Comparison of ENCODE assay signal across 10 mouse cellular contexts in the genomic region with DNA sequence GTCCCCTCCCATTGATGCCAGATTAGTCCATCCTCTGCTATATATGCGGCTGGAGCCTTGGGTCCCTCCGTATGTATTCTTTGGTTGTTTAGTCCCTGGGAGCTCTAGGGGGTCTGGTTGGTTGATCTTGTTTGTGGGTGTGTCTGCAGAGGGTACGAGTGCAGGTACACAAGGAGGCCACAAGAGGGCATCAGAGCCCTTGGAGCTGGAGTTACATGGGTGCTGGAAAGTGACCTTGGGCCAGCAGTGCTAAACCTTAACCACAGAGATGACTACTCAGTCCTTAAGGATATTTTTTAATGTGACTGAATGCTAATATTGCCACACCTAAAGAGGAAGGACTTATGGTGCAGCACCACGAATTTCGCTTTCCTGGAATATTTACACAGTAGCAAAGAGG. TPM values are rescaled to one million over a fixed set of nuclear protein-coding genes. Genes with fewer than 3 reads are reported as not detected.
DNase-seq lines count a peak whose midpoint lies in the region; ATAC-seq and TF ChIP-seq lines count a peak whose summit lies in the region.
"Had no signal": no experiment of that assay in that cellular context is flagged by ENCODE, and none has a peak within 500 bp of the region (broad histone marks: within the 10 kb centered on the region; RNA-seq: fewer than 3 reads in every experiment).

No protein-coding gene starts in this region.

- H3K27ac ChIP-seq in kidney, adult 2 months (ENCODE audit: insufficient read depth, low read depth, low read length) = no peak overlapping the region

- TF ChIP-seq POLR2A in kidney, adult 2 months (IDR thresholded peaks at IDR 0.05; ENCODE audit: low read depth, low read length) = no peak

- 73% methylated on average over 5 of the region's 5 CpGs for WGBS in kidney, adult 2 months

- peak; percentile 81 for ATAC-seq in megakaryocyte, adult 5-6 weeks (ENCODE audit: poor library complexity, severe bottlenecking)

- H3K4me3 ChIP-seq in kidney, adult 2 months (ENCODE audit: insufficient read depth, low read depth, low read length) = no peak overlapping the region

- no peaks in the 10 kb centered on the region for H3K4me1 ChIP-seq in kidney, adult 2 months (ENCODE audit: control insufficient read depth, insufficient read depth, low read length)

- H3K27me3 ChIP-seq in kidney, adult 2 months (replicated peaks; ENCODE audit: control insufficient read depth, insufficient read depth, low read length) = no peaks in the 10 kb centered on the region

- H3K36me3 ChIP-seq in kidney, adult 2 months (ENCODE audit: control insufficient read depth, insufficient read depth, low read length) = peaks cover 8% of the 10 kb centered on the region

- DNase-seq in kidney, adult 2 months = peak; percentile 42
- no peak for DNase-seq in kidney, adult 11 months
- peak; percentile 82 for DNase-seq in ES-CJ7 (ENCODE audit: low read depth, low spot score)
- DNase-seq in c-Kit-positive CD71-positive TER-119-positive erythroid progenitor cells, embryonic 14.5 days (ENCODE audit: low spot score) = peak; percentile 23
- DNase-seq in ovary, postnatal 10 days (ENCODE audit: low spot score) = no peak
- no peak for DNase-seq in urinary bladder, adult 2 months (ENCODE audit: low spot score)
- no peak for DNase-seq in urinary bladder, postnatal 4 days (ENCODE audit: low spot score in 2 of 2)
- DNase-seq: left cerebral cortex, postnatal 4 days had no signal

- peak; percentile 73 for TF ChIP-seq CTCF in kidney, adult 2 months (conservative IDR thresholded peaks at IDR 0.05; ENCODE audit: insufficient read depth, insufficient read length, low read depth, low read length)

RNA-seq across cellular contexts. Expression of a gene that starts 47.8 kb away (rescaled TPM):
- polyA plus RNA-seq in kidney, adult 2 months (2012; rRNA removed) = 74.5 and 76.5 TPM in 2 replicates
- 2.5 and 3.5 TPM in 2 replicates for total RNA-seq in megakaryocyte, adult 5-6 weeks (2015)
- total RNA-seq in megakaryocyte, adult 5-6 weeks (2017) = 3.3 and 7.7 TPM in 2 replicates
- polyA plus RNA-seq in urinary bladder, adult 2 months (2012; rRNA removed) = 24.9 and 29.8 TPM in 2 replicates
- polyA plus RNA-seq: neural tube, embryonic 14.5 days had no signal

Comparison
In these comparisons a context has a peak if more than half of its experiments do, and no peak if none do; other contexts are left out.
1. DNase-seq: peak in kidney, adult 2 months (single experiment), ES-CJ7 (single experiment) and c-Kit-positive CD71-positive TER-119-positive erythroid progenitor cells, embryonic 14.5 days (single experiment); none in kidney, adult 11 months (single experiment), ovary, postnatal 10 days (single experiment), urinary bladder, adult 2 months (single experiment) and urinary bladder, postnatal 4 days (0 of 2).